Mouse (Mus musculus): Measurements from ENCODE around the gene Ppp1r21. TPM values are rescaled to one million over a fixed set of nuclear protein-coding genes. Genes with fewer than 3 reads are reported as not detected.

Gene Ppp1r21
- polyA plus RNA-seq, 1 experiment from 2014 or later, result 10.4 TPM

DNA sequence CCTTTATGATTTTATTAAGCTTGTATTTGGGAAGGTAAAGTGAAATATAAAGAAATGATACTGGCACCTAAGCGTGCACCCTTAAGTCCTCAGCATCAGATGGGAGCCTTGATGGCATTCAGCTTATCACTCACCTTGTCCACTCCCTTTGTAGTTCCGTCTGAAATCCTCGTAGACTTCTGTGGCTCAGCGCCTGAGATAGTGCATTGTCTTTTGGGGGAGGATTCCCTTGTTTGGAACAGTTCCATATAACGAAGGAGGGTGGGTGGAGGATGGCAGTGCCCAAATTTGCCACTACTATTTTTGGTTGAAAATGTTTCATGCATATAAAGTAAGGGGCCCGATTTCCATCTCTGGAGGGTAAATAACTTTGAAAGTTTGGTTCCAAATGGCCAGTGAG, 1.3 kb downstream of the Ppp1r21 start:
- Histone ChIP-seq H3K4me2 (replicated peaks; ENCODE audit: low read depth) (no peak overlapping the region), H3K27me3 (ENCODE audit: control insufficient read depth, insufficient read depth, low read length) (no peaks in the 10 kb centered on the region), H3K36me3 (ENCODE audit: control insufficient read depth, insufficient read depth, low read length) (no peaks in the 10 kb centered on the region), H3K27ac (replicated peaks) (no peak overlapping the region), H3K4me3 (ENCODE audit: low read depth, low read length) (0 out of 2 replicates have a peak overlapping the region, but pooled peaks have one; percentile 79), H3K4me1 (replicated peaks; ENCODE audit: control insufficient read depth, insufficient read depth) (no peaks in the 10 kb centered on the region), H3K9ac (ENCODE audit: low read length) (no peak overlapping the region), H3K9me3 (ENCODE audit: control insufficient read depth, low read length) (no peaks in the 10 kb centered on the region)
- ATAC-seq (ENCODE audit: low FRiP score, low TSS enrichment) (no peak), DNase-seq (ENCODE audit: low spot score) (no peak)
- no peak for TF ChIP-seq CTCF (IDR thresholded peaks at IDR 0.05; ENCODE audit: low read depth)
- TF ChIP-seq EP300 (optimal IDR thresholded peaks at IDR 0.05), result no peak
- whole genome bisulfite sequencing, result 55% methylated on average over 6 of the region's 6 CpGs

DNA sequence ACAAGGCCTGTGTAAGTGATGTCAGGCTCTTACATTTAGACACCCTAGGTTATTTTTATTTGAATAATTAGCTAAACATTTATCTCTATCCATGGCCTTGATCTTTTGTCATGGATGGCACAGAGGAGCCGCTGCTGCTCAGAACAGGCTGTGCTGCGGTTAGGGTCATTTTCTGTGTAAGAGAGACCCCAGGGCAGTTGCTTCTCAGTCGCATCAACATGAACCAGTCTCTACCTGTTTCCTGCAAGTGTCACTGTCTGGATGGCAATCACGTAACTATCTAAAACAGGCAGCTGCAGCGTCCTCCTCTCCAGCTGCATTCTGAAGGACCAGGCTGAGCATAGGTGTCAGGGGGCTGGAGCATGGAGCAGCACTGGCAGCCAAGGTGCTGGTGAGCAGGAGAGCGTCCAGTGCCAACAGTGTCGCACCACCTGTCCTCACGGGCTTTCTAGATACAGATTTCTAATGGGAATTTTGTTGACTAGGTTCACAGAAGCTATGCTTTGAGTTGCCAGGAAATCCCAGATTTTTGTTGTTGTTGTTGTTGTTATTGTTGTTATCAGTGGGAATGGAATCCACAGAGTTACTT, 8.0 kb downstream of the Ppp1r21 start:
- no peaks in the 10 kb centered on the region for H3K9me3 ChIP-seq (ENCODE audit: control insufficient read depth, low read length)
- H3K27ac ChIP-seq (replicated peaks), result no peak overlapping the region
- H3K4me2 ChIP-seq (replicated peaks; ENCODE audit: low read depth), result no peak overlapping the region
- no peak for ATAC-seq (ENCODE audit: low FRiP score, low TSS enrichment)
- no peaks in the 10 kb centered on the region for H3K27me3 ChIP-seq (ENCODE audit: control insufficient read depth, insufficient read depth, low read length)
- no peak for DNase-seq (ENCODE audit: low spot score)
- no peaks in the 10 kb centered on the region for H3K4me1 ChIP-seq (replicated peaks; ENCODE audit: control insufficient read depth, insufficient read depth)
- H3K4me3 ChIP-seq (ENCODE audit: low read depth, low read length), result no peak overlapping the region
- no peak for TF ChIP-seq EP300 (optimal IDR thresholded peaks at IDR 0.05)
- no peak for TF ChIP-seq CTCF (IDR thresholded peaks at IDR 0.05; ENCODE audit: low read depth)
- WGBS, result 90% methylated on average over 8 of the region's 8 CpGs
- no peaks in the 10 kb centered on the region for H3K36me3 ChIP-seq (ENCODE audit: control insufficient read depth, insufficient read depth, low read length)
- no peak overlapping the region for H3K9ac ChIP-seq (ENCODE audit: low read length)

DNA sequence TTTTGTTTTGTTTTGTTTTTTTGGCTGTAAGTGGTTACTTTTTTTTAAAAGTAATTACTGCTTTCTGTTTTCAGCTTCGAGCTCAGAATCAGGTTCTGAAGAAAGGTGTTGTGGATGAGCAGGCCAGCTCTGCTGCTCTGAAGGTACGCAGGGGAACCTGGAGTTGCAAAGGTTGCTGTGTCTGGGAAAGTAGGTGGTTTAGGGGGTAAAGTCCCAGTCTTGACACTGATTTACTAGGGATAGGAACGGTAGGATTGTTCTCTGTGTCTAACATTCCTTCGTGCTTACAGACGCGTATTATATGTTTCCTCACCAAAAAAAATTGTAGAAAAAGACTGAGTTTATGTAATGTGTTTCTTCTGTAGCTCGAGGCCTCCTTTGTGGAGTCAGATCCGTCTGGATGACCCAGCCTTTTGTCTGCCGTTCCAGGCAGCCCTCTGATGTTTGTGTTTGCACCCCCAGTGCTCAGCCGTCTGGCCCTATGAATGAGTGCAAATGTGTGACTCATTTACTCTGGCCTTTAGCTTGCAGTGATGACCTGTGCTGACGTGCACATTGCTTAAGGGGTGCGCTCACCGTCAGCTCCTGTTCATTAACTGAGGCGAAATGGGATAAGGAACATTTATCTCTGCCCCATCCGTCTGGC, 13.0 kb downstream of the Ppp1r21 start:
- Histone ChIP-seq H3K27ac (replicated peaks) (no peak overlapping the region), H3K9me3 (ENCODE audit: control insufficient read depth, low read length) (no peaks in the 10 kb centered on the region), H3K9ac (ENCODE audit: low read length) (no peak overlapping the region), H3K36me3 (ENCODE audit: control insufficient read depth, insufficient read depth, low read length) (peaks cover 3% of the 10 kb centered on the region; the same call in 1 of the 2 replicates), H3K4me3 (ENCODE audit: low read depth, low read length) (no peak overlapping the region), H3K27me3 (ENCODE audit: control insufficient read depth, insufficient read depth, low read length) (no peaks in the 10 kb centered on the region), H3K4me1 (replicated peaks; ENCODE audit: control insufficient read depth, insufficient read depth) (no peaks in the 10 kb centered on the region), H3K4me2 (replicated peaks; ENCODE audit: low read depth) (no peak overlapping the region)
- 33% methylated on average over 15 of the region's 15 CpGs for WGBS
- TF ChIP-seq EP300 (optimal IDR thresholded peaks at IDR 0.05) (no peak), CTCF (IDR thresholded peaks at IDR 0.05; ENCODE audit: low read depth) (no peak)
- ATAC-seq (ENCODE audit: low FRiP score, low TSS enrichment) (peak; percentile 91), DNase-seq (ENCODE audit: low spot score) (peak; percentile 42)

DNA sequence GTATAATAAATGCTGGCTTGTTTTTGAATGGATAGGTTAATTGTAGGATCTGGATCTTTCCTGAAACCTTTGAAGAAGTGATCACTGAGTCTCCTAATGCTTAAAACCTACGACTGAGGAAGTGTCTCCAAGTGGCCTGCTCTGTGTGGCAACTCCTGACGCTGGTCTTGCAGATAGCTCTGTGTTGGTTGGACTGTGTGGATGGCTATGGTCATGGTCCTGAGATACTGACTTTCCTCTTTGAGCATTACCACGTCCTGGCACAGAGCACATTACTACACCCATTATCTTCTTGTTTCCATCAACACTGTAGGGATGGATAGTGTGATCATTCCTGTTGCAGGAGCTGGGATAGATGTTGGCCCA, 13.5 kb downstream of the Ppp1r21 start:
- no peaks in the 10 kb centered on the region for H3K9me3 ChIP-seq (ENCODE audit: control insufficient read depth, low read length)
- H3K4me2 ChIP-seq (replicated peaks; ENCODE audit: low read depth), result no peak overlapping the region
- peaks cover 3% of the 10 kb centered on the region; the same call in 1 of the 2 replicates for H3K36me3 ChIP-seq (ENCODE audit: control insufficient read depth, insufficient read depth, low read length)
- WGBS, result 64% methylated on average over 3 of the region's 3 CpGs
- H3K4me3 ChIP-seq (ENCODE audit: low read depth, low read length), result no peak overlapping the region
- no peak overlapping the region for H3K27ac ChIP-seq (replicated peaks)
- TF ChIP-seq EP300 (optimal IDR thresholded peaks at IDR 0.05), result no peak
- no peak for TF ChIP-seq CTCF (IDR thresholded peaks at IDR 0.05; ENCODE audit: low read depth)
- DNase-seq (ENCODE audit: low spot score), result no peak
- no peaks in the 10 kb centered on the region for H3K27me3 ChIP-seq (ENCODE audit: control insufficient read depth, insufficient read depth, low read length)
- no peak overlapping the region for H3K9ac ChIP-seq (ENCODE audit: low read length)
- no peaks in the 10 kb centered on the region for H3K4me1 ChIP-seq (replicated peaks; ENCODE audit: control insufficient read depth, insufficient read depth)
- ATAC-seq (ENCODE audit: low FRiP score, low TSS enrichment), result peak; percentile 32; the same call in 1 of the 2 replicates

DNA sequence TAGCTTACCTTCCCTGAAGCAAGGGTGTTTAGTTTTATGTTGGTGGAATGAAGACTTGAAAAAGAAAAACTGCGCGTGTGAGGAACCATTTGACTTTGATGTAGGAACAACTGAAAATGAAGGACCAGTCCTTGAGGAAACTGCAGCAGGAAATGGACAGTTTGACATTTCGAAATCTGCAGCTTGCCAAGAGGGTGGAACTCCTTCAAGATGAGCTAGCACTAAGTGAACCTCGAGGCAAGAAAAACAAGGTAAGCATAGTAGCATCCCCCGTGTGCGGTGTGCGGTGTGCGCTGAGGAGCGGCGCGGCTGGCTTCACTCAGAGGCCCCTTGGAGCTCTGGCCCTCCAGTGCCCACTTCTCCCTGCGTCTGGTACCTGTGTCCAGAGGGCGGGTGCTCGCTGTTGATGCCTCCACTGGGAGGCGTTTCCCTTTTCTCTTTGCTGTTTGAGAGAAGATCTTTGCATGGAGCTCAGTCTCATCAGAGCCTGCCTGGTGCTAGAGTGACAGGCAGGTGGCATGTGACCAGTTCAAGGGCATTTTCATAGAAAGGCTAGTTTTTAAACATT, 15.4 kb downstream of the Ppp1r21 start:
- no peak for DNase-seq (ENCODE audit: low spot score)
- H3K27me3 ChIP-seq (ENCODE audit: control insufficient read depth, insufficient read depth, low read length), result no peaks in the 10 kb centered on the region
- H3K4me2 ChIP-seq (replicated peaks; ENCODE audit: low read depth), result no peak overlapping the region
- H3K4me3 ChIP-seq (ENCODE audit: low read depth, low read length), result no peak overlapping the region
- H3K36me3 ChIP-seq (ENCODE audit: control insufficient read depth, insufficient read depth, low read length), result peaks cover 7% of the 10 kb centered on the region; the same call in 1 of the 2 replicates
- no peaks in the 10 kb centered on the region for H3K9me3 ChIP-seq (ENCODE audit: control insufficient read depth, low read length)
- no peak for ATAC-seq (ENCODE audit: low FRiP score, low TSS enrichment)
- no peak overlapping the region for H3K9ac ChIP-seq (ENCODE audit: low read length)
- H3K27ac ChIP-seq (replicated peaks), result no peak overlapping the region
- TF ChIP-seq CTCF (IDR thresholded peaks at IDR 0.05; ENCODE audit: low read depth), result no peak
- no peak for TF ChIP-seq EP300 (optimal IDR thresholded peaks at IDR 0.05)
- H3K4me1 ChIP-seq (replicated peaks; ENCODE audit: control insufficient read depth, insufficient read depth), result no peaks in the 10 kb centered on the region
- 85% methylated on average over 15 of the region's 15 CpGs for WGBS

DNA sequence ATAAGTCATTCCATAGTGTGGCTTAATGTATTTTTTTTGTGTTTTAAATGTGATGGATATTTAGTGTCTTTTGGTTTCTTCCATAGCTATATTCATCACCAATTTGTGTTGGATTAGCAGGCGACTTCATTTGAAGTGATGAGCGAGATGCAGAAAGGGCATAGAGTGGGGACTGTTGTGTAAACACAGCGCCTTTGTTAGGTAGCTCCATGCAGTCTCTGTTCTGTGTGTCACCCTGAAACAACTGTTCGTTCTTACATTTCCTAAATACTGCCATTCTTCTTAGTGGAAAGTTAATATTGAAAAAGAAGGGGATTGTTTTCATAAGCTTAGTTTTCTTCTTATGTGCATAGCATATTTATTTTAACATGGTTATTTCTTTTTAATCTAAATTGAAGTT, 16.8 kb downstream of the Ppp1r21 start:
- no peak for DNase-seq (ENCODE audit: low spot score)
- ATAC-seq (ENCODE audit: low FRiP score, low TSS enrichment), result no peak
- no peak for TF ChIP-seq CTCF (IDR thresholded peaks at IDR 0.05; ENCODE audit: low read depth)
- no peak for TF ChIP-seq EP300 (optimal IDR thresholded peaks at IDR 0.05)
- Histone ChIP-seq H3K9ac (ENCODE audit: low read length) (no peak overlapping the region), H3K27ac (replicated peaks) (no peak overlapping the region), H3K4me3 (ENCODE audit: low read depth, low read length) (no peak overlapping the region), H3K27me3 (ENCODE audit: control insufficient read depth, insufficient read depth, low read length) (no peaks in the 10 kb centered on the region), H3K36me3 (ENCODE audit: control insufficient read depth, insufficient read depth, low read length) (peaks cover 7% of the 10 kb centered on the region; the same call in 1 of the 2 replicates), H3K9me3 (ENCODE audit: control insufficient read depth, low read length) (no peaks in the 10 kb centered on the region), H3K4me1 (replicated peaks; ENCODE audit: control insufficient read depth, insufficient read depth) (no peaks in the 10 kb centered on the region), H3K4me2 (replicated peaks; ENCODE audit: low read depth) (no peak overlapping the region)
- WGBS, result 85% methylated on average over 4 of the region's 4 CpGs
